Mouse (Mus musculus) ES-Bruce4 (cell line): ENCODE data around the gene Atp8b3.

Experiments
- CTCF ChIP-seq: IDR thresholded peaks from one replicate; pipeline ENCODE4 v1.8.1; 2011; ENCODE audit warnings: low read depth, low read length
- EP300 ChIP-seq: IDR thresholded peaks from 2 replicates; pipeline ENCODE4 v1.6.1; 2011; ENCODE audit warnings: low read depth, low read length; ENCODE audit not compliant: insufficient read depth
- POLR2A ChIP-seq: IDR thresholded peaks from one replicate; pipeline ENCODE4 v1.8.1; 2011; ENCODE audit warnings: low read length; ENCODE audit not compliant: insufficient read depth

- TF ChIP-seq CTCF = no peak
- no peak for TF ChIP-seq POLR2A
- no peak for TF ChIP-seq EP300
These were observed 32.2 kb upstream of the Atp8b3 start for GRCm38 (mm10) chr10:80570871-80571836.
